Mouse (Mus musculus): ENCODE measurements around the gene Tmem189. TPM values are rescaled to one million over a fixed set of nuclear protein-coding genes. Genes with fewer than 3 reads are reported as not detected.

Tmem189 gene
- polyA plus RNA-seq, 1 experiment from 2014 or later, result 53.8 TPM

GRCm38 (mm10) chr2:167696143-167696542 is 6.5 kb upstream of the Tmem189 start:
- Histone ChIP-seq H3K36me3 (no peaks in the 10 kb centered on the region; the same call in 1 of the 2 replicates), H3K4me3 (no peak overlapping the region), H3K27ac (no peak overlapping the region), H3K4me1 (peaks cover 32% of the 10 kb centered on the region), H3K27me3 (ENCODE audit: insufficient read depth, poor library complexity, severe bottlenecking) (peaks cover 20% of the 10 kb centered on the region), H3K9me3 (no peaks in the 10 kb centered on the region)
- WGBS, result 91% methylated on average over 7 of the region's 7 CpGs
- no peak for DNase-seq (ENCODE audit: low spot score)

DNA sequence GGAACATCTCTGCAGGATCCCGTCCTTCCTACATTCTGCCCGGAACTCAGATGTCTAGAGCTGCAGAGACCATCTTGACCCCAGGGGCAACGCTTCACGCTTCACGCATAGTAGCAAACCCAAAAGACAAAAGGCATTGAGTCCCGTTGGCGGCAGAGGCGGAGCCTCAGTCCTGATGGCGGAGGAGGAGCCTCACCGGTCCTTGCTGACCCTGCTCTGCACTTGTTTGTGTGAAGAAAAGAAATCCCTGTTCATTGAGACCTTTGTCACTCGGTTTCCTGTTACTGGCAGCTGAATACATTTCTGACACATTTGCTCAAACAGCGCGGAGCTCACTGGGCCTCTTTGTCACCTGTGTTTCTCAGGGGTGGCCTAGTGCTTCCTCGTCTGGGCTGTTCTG is 5.9 kb upstream of the Tmem189 start:
- DNase-seq (ENCODE audit: low spot score), result no peak
- peaks cover 39% of the 10 kb centered on the region for H3K4me1 ChIP-seq
- H3K27me3 ChIP-seq (ENCODE audit: insufficient read depth, poor library complexity, severe bottlenecking), result peaks cover 26% of the 10 kb centered on the region
- H3K27ac ChIP-seq, result no peak overlapping the region
- no peaks in the 10 kb centered on the region for H3K9me3 ChIP-seq
- no peak overlapping the region for H3K4me3 ChIP-seq
- H3K36me3 ChIP-seq, result no peaks in the 10 kb centered on the region; the same call in 1 of the 2 replicates
- WGBS, result 88% methylated on average over 14 of the region's 14 CpGs

DNA sequence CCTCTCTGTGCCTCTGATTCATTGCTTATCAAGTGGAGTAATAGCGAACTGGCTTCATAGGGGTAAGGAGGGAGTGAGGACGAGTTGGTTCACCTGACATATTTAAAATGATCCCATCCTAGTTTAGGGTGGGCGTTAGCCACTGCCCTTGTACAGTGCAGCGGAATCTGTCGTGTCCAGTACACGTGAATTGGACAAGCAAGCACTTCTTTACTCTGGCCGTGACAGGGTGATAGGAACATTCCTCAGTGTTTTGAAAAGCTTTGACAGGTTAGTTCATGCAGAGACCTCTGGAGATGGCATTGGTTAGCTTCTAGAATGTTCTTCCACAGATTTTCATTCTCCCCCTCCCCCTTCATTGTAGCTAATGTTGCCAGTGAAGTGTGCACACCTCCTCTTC is 5.3 kb upstream of the Tmem189 start:
- WGBS, result 90% methylated on average over 7 of the region's 7 CpGs
- H3K4me3 ChIP-seq, result no peak overlapping the region
- H3K4me1 ChIP-seq, result peaks cover 41% of the 10 kb centered on the region
- peaks cover 28% of the 10 kb centered on the region for H3K27me3 ChIP-seq (ENCODE audit: insufficient read depth, poor library complexity, severe bottlenecking)
- no peak for DNase-seq (ENCODE audit: low spot score)
- H3K36me3 ChIP-seq, result no peaks in the 10 kb centered on the region; the same call in 1 of the 2 replicates
- H3K27ac ChIP-seq, result no peak overlapping the region
- H3K9me3 ChIP-seq, result no peaks in the 10 kb centered on the region

DNA sequence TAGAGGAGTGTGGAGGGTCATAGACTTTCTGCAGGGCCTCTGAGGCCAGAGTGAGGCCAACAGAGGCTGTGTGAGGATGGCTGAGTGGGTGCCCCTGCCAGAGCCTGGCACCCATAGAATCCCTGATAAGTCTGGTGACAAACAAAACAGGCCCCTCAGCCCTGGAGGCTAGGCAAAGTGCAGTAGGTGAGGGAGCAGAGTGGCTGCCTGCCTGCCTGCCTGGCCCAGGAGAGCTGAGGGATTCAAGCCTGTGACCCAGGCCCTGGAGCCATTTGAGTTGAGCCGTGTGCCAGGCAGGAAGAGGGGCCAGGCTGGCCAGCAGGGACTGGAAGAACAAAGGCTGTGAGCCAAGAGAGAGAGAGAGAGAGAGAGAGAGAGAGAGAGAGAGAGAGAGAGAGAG is 4.6 kb upstream of the Tmem189 start:
- no peak for DNase-seq (ENCODE audit: low spot score)
- Histone ChIP-seq H3K27ac (no peak overlapping the region), H3K4me3 (no peak overlapping the region), H3K9me3 (no peaks in the 10 kb centered on the region), H3K27me3 (ENCODE audit: insufficient read depth, poor library complexity, severe bottlenecking) (peaks cover 35% of the 10 kb centered on the region), H3K36me3 (no peaks in the 10 kb centered on the region; the same call in 1 of the 2 replicates), H3K4me1 (peaks cover 49% of the 10 kb centered on the region)
- 62% methylated on average over 1 of the region's 1 CpGs for WGBS

DNA sequence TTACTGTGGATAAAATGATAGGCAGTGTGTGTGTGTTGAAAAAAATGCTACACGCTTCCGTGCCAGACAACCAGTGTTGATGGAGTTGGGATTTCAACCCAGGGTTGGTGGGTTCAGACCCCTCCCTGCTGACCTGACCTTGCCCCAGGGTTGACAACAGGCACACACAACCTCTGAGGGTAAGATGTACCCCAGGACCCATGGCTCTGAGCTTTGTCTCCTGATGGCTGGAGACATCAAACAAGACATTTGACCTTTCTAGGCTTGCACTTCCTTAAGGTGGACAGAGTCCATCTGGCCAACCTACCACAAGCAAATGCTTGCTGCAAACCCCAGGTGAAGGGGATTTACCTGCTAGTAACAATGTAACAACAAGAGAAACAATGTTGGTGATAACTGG is 3.9 kb upstream of the Tmem189 start:
- H3K9me3 ChIP-seq, result no peaks in the 10 kb centered on the region
- DNase-seq (ENCODE audit: low spot score), result no peak
- H3K4me3 ChIP-seq, result no peak overlapping the region
- H3K36me3 ChIP-seq, result no peaks in the 10 kb centered on the region; the same call in 1 of the 2 replicates
- H3K27ac ChIP-seq, result no peak overlapping the region
- H3K27me3 ChIP-seq (ENCODE audit: insufficient read depth, poor library complexity, severe bottlenecking), result peaks cover 35% of the 10 kb centered on the region
- 84% methylated on average over 2 of the region's 2 CpGs for WGBS
- H3K4me1 ChIP-seq, result peaks cover 53% of the 10 kb centered on the region

DNA sequence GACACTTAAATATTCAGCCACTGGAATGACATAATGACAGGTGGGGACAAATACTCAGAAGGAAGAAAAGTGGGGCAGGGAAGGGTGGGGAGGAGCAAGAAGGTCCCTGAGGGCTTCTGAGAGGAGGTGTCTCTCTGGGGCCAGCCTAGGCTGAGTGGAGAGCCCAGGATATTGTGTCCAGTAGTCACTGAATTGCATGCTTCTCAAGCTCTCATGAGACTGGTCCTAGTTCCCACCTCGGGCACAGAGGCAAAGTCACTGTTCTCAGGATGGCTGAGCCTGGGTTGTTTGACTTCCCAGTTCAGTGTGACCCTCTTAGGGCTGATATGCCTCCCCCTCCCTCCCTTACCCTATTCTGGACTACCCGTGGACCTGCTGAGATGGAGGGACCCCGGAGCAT is 3.2 kb upstream of the Tmem189 start:
- DNase-seq (ENCODE audit: low spot score), result no peak
- WGBS, result 72% methylated on average over 3 of the region's 3 CpGs
- H3K27me3 ChIP-seq (ENCODE audit: insufficient read depth, poor library complexity, severe bottlenecking), result peaks cover 37% of the 10 kb centered on the region
- peaks cover 57% of the 10 kb centered on the region for H3K4me1 ChIP-seq
- H3K9me3 ChIP-seq, result no peaks in the 10 kb centered on the region
- no peak overlapping the region for H3K4me3 ChIP-seq
- no peaks in the 10 kb centered on the region; the same call in 1 of the 2 replicates for H3K36me3 ChIP-seq
- H3K27ac ChIP-seq, result peak overlapping the region; percentile 6; the same call in 1 of the 2 replicates

DNA sequence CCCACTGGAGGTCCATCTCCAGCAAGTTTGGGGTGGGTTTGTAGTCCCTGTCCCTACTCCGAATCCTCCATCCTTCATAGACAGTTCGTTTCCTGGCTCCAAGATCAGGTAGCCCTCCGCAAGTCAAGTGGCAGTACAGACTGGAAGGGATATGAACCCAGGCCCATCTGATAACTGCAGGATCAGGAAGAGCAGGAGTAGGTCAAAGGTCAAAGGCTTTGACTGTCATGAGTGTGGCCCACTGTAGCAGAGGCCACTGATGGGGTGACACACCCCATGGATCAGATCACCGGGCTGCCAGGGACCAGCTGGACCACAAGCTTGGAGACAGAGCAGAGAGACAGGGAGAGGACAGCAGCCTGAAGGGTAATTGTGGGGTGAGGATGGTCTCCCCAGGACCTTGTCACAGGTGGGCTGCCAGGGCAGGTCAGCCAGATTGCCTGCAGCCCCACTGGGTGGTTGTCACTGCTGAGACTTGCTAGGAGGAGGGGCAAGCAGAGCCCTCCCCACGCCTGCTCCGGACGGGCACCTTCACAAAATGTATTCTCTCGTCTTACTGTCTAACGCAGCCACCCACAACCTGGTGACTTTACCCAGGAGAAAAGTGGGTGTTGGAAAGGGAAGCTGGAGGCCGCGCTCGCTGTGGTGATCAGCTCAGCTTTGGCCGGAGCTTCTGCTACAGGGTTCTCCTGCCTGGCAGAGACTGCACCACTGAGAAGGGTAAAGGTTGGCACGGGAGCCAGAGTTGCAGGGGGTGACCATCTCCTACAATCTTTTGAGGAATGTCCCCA is 2.4 kb upstream of the Tmem189 start:
- H3K27me3 ChIP-seq (ENCODE audit: insufficient read depth, poor library complexity, severe bottlenecking), result peaks cover 45% of the 10 kb centered on the region
- no peak for DNase-seq (ENCODE audit: low spot score)
- 84% methylated on average over 14 of the region's 14 CpGs for WGBS
- H3K4me1 ChIP-seq, result peaks cover 60% of the 10 kb centered on the region
- H3K9me3 ChIP-seq, result no peaks in the 10 kb centered on the region
- no peak overlapping the region for H3K4me3 ChIP-seq
- no peaks in the 10 kb centered on the region; the same call in 1 of the 2 replicates for H3K36me3 ChIP-seq
- H3K27ac ChIP-seq, result no peak overlapping the region

GRCm38 (mm10) chr2:167691410-167691809 is 1.8 kb upstream of the Tmem189 start:
- Histone ChIP-seq H3K27me3 (ENCODE audit: insufficient read depth, poor library complexity, severe bottlenecking) (peaks cover 51% of the 10 kb centered on the region), H3K4me1 (peaks cover 59% of the 10 kb centered on the region), H3K9me3 (no peaks in the 10 kb centered on the region), H3K36me3 (no peaks in the 10 kb centered on the region; the same call in 1 of the 2 replicates), H3K4me3 (peak overlapping the region; percentile 84; the same call in 1 of the 2 replicates), H3K27ac (no peak overlapping the region)
- 93% methylated on average over 6 of the region's 6 CpGs for WGBS
- DNase-seq (ENCODE audit: low spot score), result no peak

- 80% methylated on average over 12 of the region's 12 CpGs for WGBS
- H3K27me3 ChIP-seq (ENCODE audit: insufficient read depth, poor library complexity, severe bottlenecking), result peaks cover 56% of the 10 kb centered on the region
- DNase-seq (ENCODE audit: low spot score), result no peak
These were observed 1.3 kb upstream of the Tmem189 start for GRCm38 (mm10) chr2:167690962-167691311.

GRCm38 (mm10) chr2:167690219-167690961 is 768 bp upstream of the Tmem189 start:
- 56% methylated on average over 15 of the region's 15 CpGs for WGBS

More at GRCm38 (mm10) chr2:167690962-167691311, 1.3 kb upstream of the Tmem189 start:
- Histone ChIP-seq H3K9me3 (no peaks in the 10 kb centered on the region), H3K36me3 (no peaks in the 10 kb centered on the region; the same call in 1 of the 2 replicates), H3K27ac (no peak overlapping the region), H3K4me1 (peaks cover 55% of the 10 kb centered on the region), H3K4me3 (peak overlapping the region; percentile 84; the same call in 1 of the 2 replicates)

GRCm38 (mm10) chr2:167688498-167689451 is 847 bp downstream of the Tmem189 start, which contains the start of gene Cebpb:
Gene Cebpb, plus strand, starts transcription at chr2:167688915.
- Histone ChIP-seq H3K27ac (peak within 1 kb of the TSS; percentile 94), H3K9me3 (no peaks in the 10 kb centered on the region), H3K4me1 (peaks cover 56% of the 10 kb centered on the region), H3K27me3 (ENCODE audit: insufficient read depth, poor library complexity, severe bottlenecking) (peaks cover 60% of the 10 kb centered on the region), H3K36me3 (no peaks in the 10 kb centered on the region; the same call in 1 of the 2 replicates), H3K4me3 (peak within 1 kb of the TSS; percentile 84)
- WGBS, result under 1% methylated on average over 120 of the region's 147 CpGs
- DNase-seq (ENCODE audit: low spot score), result peak; percentile 88

More at GRCm38 (mm10) chr2:167690219-167690961, 768 bp upstream of the Tmem189 start:
- Histone ChIP-seq H3K36me3 (no peaks in the 10 kb centered on the region; the same call in 1 of the 2 replicates), H3K4me3 (peak overlapping the region; percentile 84), H3K9me3 (no peaks in the 10 kb centered on the region), H3K27me3 (ENCODE audit: insufficient read depth, poor library complexity, severe bottlenecking) (peaks cover 60% of the 10 kb centered on the region), H3K27ac (no peak overlapping the region), H3K4me1 (peaks cover 59% of the 10 kb centered on the region)
- no peak for DNase-seq (ENCODE audit: low spot score)

- peaks cover 59% of the 10 kb centered on the region for H3K27me3 ChIP-seq (ENCODE audit: insufficient read depth, poor library complexity, severe bottlenecking)
- WGBS, result 15% methylated on average over 12 of the region's 12 CpGs
- no peak for DNase-seq (ENCODE audit: low spot score)
These were observed 1.5 kb downstream of the Tmem189 start for GRCm38 (mm10) chr2:167688126-167688497.

More at GRCm38 (mm10) chr2:167688126-167688497, 1.5 kb downstream of the Tmem189 start:
- no peaks in the 10 kb centered on the region for H3K9me3 ChIP-seq
- H3K36me3 ChIP-seq, result no peaks in the 10 kb centered on the region; the same call in 1 of the 2 replicates
- peaks cover 56% of the 10 kb centered on the region for H3K4me1 ChIP-seq
- peak overlapping the region; percentile 84 for H3K4me3 ChIP-seq
- H3K27ac ChIP-seq, result peak overlapping the region; percentile 94
